In genomic region chr2:34971080-34971888, GRCm38 (mm10) we compare ENCODE assay signal across 17 mouse cellular contexts.
"Had no signal": no experiment of that assay in that cellular context is flagged by ENCODE, and none has a peak within 500 bp of the region (broad histone marks: within the 10 kb centered on the region; RNA-seq: fewer than 3 reads in every experiment).

No protein-coding gene starts in this region.

- H3K9ac ChIP-seq: heart, embryonic 13.5 days; heart, embryonic 15.5 days; hindbrain, embryonic 13.5 days; hindbrain, embryonic 15.5 days; intestine, embryonic 15.5 days; limb, embryonic 13.5 days; limb, embryonic 15.5 days; liver, embryonic 12.5 days; liver, embryonic 14.5 days had no signal

- DNase-seq: layer of hippocampus, adult 9-11 months had no signal

- H3K4me1 ChIP-seq: hindbrain, embryonic 13.5 days; hindbrain, embryonic 15.5 days; intestine, embryonic 15.5 days; liver, embryonic 12.5 days had no signal

- H3K36me3 ChIP-seq: heart, embryonic 13.5 days; heart, embryonic 15.5 days; hindbrain, embryonic 13.5 days; hindbrain, embryonic 15.5 days; intestine, embryonic 15.5 days; limb, embryonic 13.5 days; limb, embryonic 15.5 days; liver, embryonic 12.5 days had no signal

- ATAC-seq: forebrain, embryonic 16.5 days; intestine, postnatal 0 days; liver, embryonic 12.5 days had no signal

- H3K9me3 ChIP-seq: heart, embryonic 13.5 days; heart, embryonic 15.5 days; hindbrain, embryonic 13.5 days; hindbrain, embryonic 15.5 days; intestine, embryonic 15.5 days; limb, embryonic 13.5 days; limb, embryonic 15.5 days; liver, embryonic 12.5 days had no signal

- H3K4me3 ChIP-seq: gastrocnemius, adult 2 months; heart, adult 2 months; heart, embryonic 13.5 days; heart, embryonic 15.5 days; hindbrain, embryonic 13.5 days; hindbrain, embryonic 15.5 days; intestine, embryonic 15.5 days; layer of hippocampus, adult 2 months; limb, embryonic 13.5 days; limb, embryonic 15.5 days; liver, embryonic 12.5 days had no signal

- H3K27ac ChIP-seq: gastrocnemius, adult 2 months; heart, adult 2 months; heart, embryonic 13.5 days; heart, embryonic 15.5 days; hindbrain, embryonic 13.5 days; hindbrain, embryonic 15.5 days; hindbrain, postnatal 0 days; intestine, embryonic 15.5 days; layer of hippocampus, adult 2 months; limb, embryonic 13.5 days; limb, embryonic 15.5 days; liver, embryonic 12.5 days; liver, embryonic 14.5 days had no signal

- H3K4me2 ChIP-seq: heart, embryonic 11.5 days; heart, embryonic 13.5 days; heart, embryonic 15.5 days; hindbrain, embryonic 13.5 days; hindbrain, embryonic 15.5 days; intestine, embryonic 15.5 days; limb, embryonic 13.5 days; limb, embryonic 15.5 days; liver, embryonic 12.5 days had no signal

- H3K27me3 ChIP-seq: hindbrain, embryonic 13.5 days; hindbrain, embryonic 15.5 days; intestine, embryonic 15.5 days; limb, embryonic 13.5 days; limb, embryonic 15.5 days; liver, embryonic 12.5 days had no signal
